Mouse (Mus musculus) cerebellum, postnatal 4 days (tissue): ENCODE results near the gene Tacr3.

ENCODE experiments used
- DNase-seq, 2 experiments: peaks; one replicate each; pipeline ENCODE4 v3.0.0; 2022; ENCODE audit warnings: low spot score in 2 of 2, mixed read lengths in 1 of 2

Tacr3 gene

GRCm38 (mm10) chr3:134828875-134829530 lies at the start of gene Tacr3:
Gene Tacr3, plus strand, starts transcription at chr3:134829007.
- DNase-seq, result peak in 1 of 2 experiments; percentile 2

- DNase-seq, result no peak
Observed at GRCm38 (mm10) chr3:134828492-134828874, 324 bp upstream of the Tacr3 start.

GRCm38 (mm10) chr3:134829531-134829921 lies 719 bp downstream of the Tacr3 start:
- no peak for DNase-seq

GRCm38 (mm10) chr3:134851342-134851741 lies 22.5 kb downstream of the Tacr3 start:
- no peak for DNase-seq

- no peak for DNase-seq
Observed at GRCm38 (mm10) chr3:134877701-134878100, 48.9 kb downstream of the Tacr3 start.

- no peak for DNase-seq
Observed at GRCm38 (mm10) chr3:134895831-134896230, 67.0 kb downstream of the Tacr3 start.

GRCm38 (mm10) chr3:134908890-134909289 lies 80.1 kb downstream of the Tacr3 start:
- no peak for DNase-seq

GRCm38 (mm10) chr3:134934703-134935102 lies 105.9 kb downstream of the Tacr3 start:
- no peak for DNase-seq

- DNase-seq, result no peak
Observed at GRCm38 (mm10) chr3:134935461-134935860, 106.7 kb downstream of the Tacr3 start.

- DNase-seq, result peak in 1 of 2 experiments; percentile 4
Observed at GRCm38 (mm10) chr3:134963461-134963860, 134.7 kb downstream of the Tacr3 start.

GRCm38 (mm10) chr3:134978902-134979301 lies 150.1 kb downstream of the Tacr3 start:
- DNase-seq, result no peak

GRCm38 (mm10) chr3:134980140-134980539 lies 151.3 kb downstream of the Tacr3 start:
- no peak for DNase-seq
